Mouse (Mus musculus): Measurements from ENCODE around the gene Srsf3. TPM values are rescaled to one million over a fixed set of nuclear protein-coding genes. Genes with fewer than 3 reads are reported as not detected.

Srsf3 gene
- total and polyA plus RNA-seq, 3 experiments = 171 to 687 (median 380) TPM

GRCm38 (mm10) chr17:29078519-29079383 is 46.3 kb downstream of the Srsf3 start (continued):
- TF ChIP-seq E2F4 (IDR thresholded peaks at IDR 0.05; ENCODE audit: insufficient replicate concordance, low read depth, low read length) = no peak

GRCm38 (mm10) chr17:29080758-29081617 is 48.6 kb downstream of the Srsf3 start:
- DNase-seq (ENCODE audit: extremely low read depth) = peak; percentile 72
- Histone ChIP-seq H3K27ac (ENCODE audit: insufficient read depth, low read depth) (peak overlapping the region; percentile 91), H3K4me2 (ENCODE audit: insufficient read depth, low read depth, poor library complexity, severe bottlenecking) (peak overlapping the region; percentile 76), H3K4me1 (ENCODE audit: control insufficient read depth in 1 of 2, insufficient read depth in 2 of 2) (peaks cover 10 to 34% of the 10 kb centered on the region in 2 experiments), H3K27me3 (replicated peaks) (no peaks in the 10 kb centered on the region), H3K9ac (ENCODE audit: insufficient read depth, low read depth) (peak overlapping the region; percentile 92), H3K4me3 (replicated peaks in 1 of 3; ENCODE audit: low read depth in 2 of 3, low read length in 2 of 3, poor library complexity in 1 of 3) (peak overlapping the region in 1 of 3 experiments; percentile 27), H3K9me3 (replicated peaks; ENCODE audit: low read length) (peaks cover 11% of the 10 kb centered on the region), H3K79me2 (replicated peaks; ENCODE audit: control insufficient read depth, extremely low read depth, insufficient read depth, poor library complexity, severe bottlenecking) (no peaks in the 10 kb centered on the region), H3K36me3 (replicated peaks in 1 of 2; ENCODE audit: control insufficient read depth in 1 of 2, insufficient read depth in 1 of 2, low read length in 1 of 2) (peaks cover 0 to 6% of the 10 kb centered on the region in 2 experiments)
- dilution Hi-C loops (cut with MboI; ENCODE audit: extremely low pct_ligation_motif_present, extremely low pct_unique_long_range_greater_than_20kb, low sequenced_read_pairs) = no loop called here
- TF ChIP-seq ETS1 (conservative IDR thresholded peaks at IDR 0.05; ENCODE audit: low read depth, low read length) (no peak), MYC (IDR thresholded peaks at IDR 0.05; ENCODE audit: low read depth, low read length) (peak; percentile 48; the same call in 1 of the 2 replicates), ZMIZ1 (IDR thresholded peaks at IDR 0.05; ENCODE audit: low read depth, low read length) (0 out of 2 replicates have a peak, but pooled peaks have one; percentile 47), MAX (IDR thresholded peaks at IDR 0.05; ENCODE audit: low read length) (0 out of 2 replicates have a peak, but pooled peaks have one; percentile 47), TBP (conservative IDR thresholded peaks at IDR 0.05; ENCODE audit: low read depth, low read length) (no peak), ZC3H11A (IDR thresholded peaks at IDR 0.05; ENCODE audit: low read depth, low read length) (no peak), TCF12 (IDR thresholded peaks at IDR 0.05; ENCODE audit: low read depth, low read length) (0 out of 2 replicates have a peak, but pooled peaks have one; percentile 25), BHLHE40 (IDR thresholded peaks at IDR 0.05; ENCODE audit: low read depth, low read length) (peak; percentile 9; the same call in 1 of the 2 replicates), ZNF384 (IDR thresholded peaks at IDR 0.05; ENCODE audit: low read depth, low read length) (no peak), POLR2A (IDR thresholded peaks at IDR 0.05; ENCODE audit: low read depth, low read length) (peak; percentile 59), USF2 (conservative IDR thresholded peaks at IDR 0.05; ENCODE audit: low read depth, low read length) (no peak), ZKSCAN1 (IDR thresholded peaks at IDR 0.05; ENCODE audit: borderline replicate concordance, low read depth, low read length) (no peak), MAZ (IDR thresholded peaks at IDR 0.05; ENCODE audit: low read depth, low read length) (peak; percentile 57; the same call in 1 of the 2 replicates), NELFE (IDR thresholded peaks at IDR 0.05; ENCODE audit: low read depth, low read length) (peak; percentile 59; the same call in 1 of the 2 replicates), USF1 (IDR thresholded peaks at IDR 0.05; ENCODE audit: low read depth, low read length) (no peak), SIN3A (IDR thresholded peaks at IDR 0.05; ENCODE audit: low read length) (peak; percentile 40; the same call in 1 of the 2 replicates), MXI1 (IDR thresholded peaks at IDR 0.05; ENCODE audit: low read depth, low read length) (peak; percentile 49), HCFC1 (IDR thresholded peaks at IDR 0.05; ENCODE audit: low read depth, low read length) (no peak)
- in situ Hi-C loops (cut with MboI; ENCODE audit: low pct_ligation_motif_present, low pct_unique_long_range_greater_than_20kb, low sequenced_read_pairs) = no loop called here
